Mouse (Mus musculus): ENCODE data around the gene Sh3yl1. TPM values are rescaled to one million over a fixed set of nuclear protein-coding genes. Genes with fewer than 3 reads are reported as not detected.

The Sh3yl1 gene
- polyA plus RNA-seq (2014; fragmentation: Nextera tagmentation; extraction: Ambion mirVana): 21.5 and 21.8 TPM in 2 replicates

DNA sequence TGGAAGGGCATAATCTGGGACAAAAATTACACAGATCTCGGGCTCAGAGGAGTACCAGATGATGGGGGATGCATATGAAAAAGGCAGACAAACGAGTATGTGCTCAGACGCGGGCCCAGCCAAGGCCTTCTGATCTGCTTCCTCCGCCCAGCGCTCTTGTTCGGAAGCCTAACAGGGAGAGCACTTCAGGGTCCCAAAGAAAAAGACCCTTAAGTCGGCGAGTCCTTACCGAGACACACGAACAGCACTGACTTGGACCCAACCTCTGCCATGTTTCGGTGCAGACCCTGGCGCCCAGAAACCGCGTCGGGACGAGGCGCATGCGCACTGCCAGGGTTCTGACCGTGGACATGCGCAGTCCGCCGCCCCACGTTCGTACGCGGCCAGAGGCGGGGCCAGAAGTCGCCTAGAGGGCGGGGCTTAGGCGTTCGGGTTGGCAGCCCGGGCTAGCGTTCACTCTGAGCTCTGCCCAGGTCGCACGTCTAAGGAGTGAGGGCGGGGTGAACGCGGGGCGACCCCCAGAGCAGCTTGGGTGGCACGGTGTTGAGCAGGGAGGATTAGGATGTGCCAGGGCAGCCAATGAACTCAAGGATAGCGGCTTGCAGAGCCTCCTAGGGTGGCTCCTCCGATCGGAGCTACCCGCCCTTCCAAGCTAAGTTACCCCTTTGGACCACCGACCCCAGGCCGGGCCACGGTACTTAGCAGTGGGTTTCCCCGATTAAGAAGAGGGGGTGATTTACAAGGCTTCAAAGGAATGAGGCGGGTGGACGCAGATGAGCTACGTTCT, at the start of gene Sh3yl1, which contains the start of gene Acp1:
TSS of gene Sh3yl1 (plus strand) at position 408 of the 787 bp plus-strand sequence.
TSS of gene Acp1 (minus strand) at position 329 of the 787 bp plus-strand sequence.
- Histone ChIP-seq H3K9me3 (ENCODE audit: control insufficient read depth, low read length) (no peaks in the 10 kb centered on the region), H3K9ac (ENCODE audit: low read length) (peak within 1 kb of the TSS; percentile 86), H3K27me3 (ENCODE audit: control insufficient read depth, insufficient read depth, low read length) (no peaks in the 10 kb centered on the region), H3K4me3 (ENCODE audit: low read depth, low read length) (peak within 1 kb of the TSS; percentile 49), H3K4me2 (peak within 1 kb of the TSS; percentile 75), H3K36me3 (ENCODE audit: control insufficient read depth, insufficient read depth, low read length) (no peaks in the 10 kb centered on the region), H3K4me1 (ENCODE audit: control insufficient read depth, insufficient read depth, low read length) (peaks cover 6% of the 10 kb centered on the region; the same call in 1 of the 2 replicates), H3K27ac (ENCODE audit: low read depth, low read length) (no peak within 1 kb of the TSS)
- WGBS: under 1% methylated on average over 47 of the region's 52 CpGs
- ATAC-seq (ENCODE audit: low FRiP score) (peak; percentile 98), DNase-seq (ENCODE audit: low spot score, missing footprints) (peak; percentile 100)

DNA sequence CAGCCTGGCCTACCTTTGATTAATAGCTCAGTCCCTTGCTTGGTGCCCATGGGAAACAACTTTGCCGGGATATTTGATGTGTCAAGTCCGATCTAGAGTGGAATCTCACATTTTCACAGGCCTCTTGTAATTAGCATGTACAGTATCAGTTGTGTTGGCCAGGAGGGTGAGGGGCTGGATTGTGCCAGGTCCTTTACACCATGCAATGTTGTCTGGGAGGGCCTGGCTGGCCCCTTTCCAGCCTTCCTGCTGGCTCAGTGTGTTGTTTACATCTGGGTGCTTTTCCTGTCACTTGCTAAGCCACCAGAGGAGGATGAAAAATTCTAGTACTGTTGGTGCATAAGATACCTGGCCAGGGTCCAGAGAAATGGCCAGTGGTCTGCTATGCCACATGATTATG, 47.1 kb upstream of the Sh3yl1 start:
- no peak for ATAC-seq (ENCODE audit: low FRiP score)

DNA sequence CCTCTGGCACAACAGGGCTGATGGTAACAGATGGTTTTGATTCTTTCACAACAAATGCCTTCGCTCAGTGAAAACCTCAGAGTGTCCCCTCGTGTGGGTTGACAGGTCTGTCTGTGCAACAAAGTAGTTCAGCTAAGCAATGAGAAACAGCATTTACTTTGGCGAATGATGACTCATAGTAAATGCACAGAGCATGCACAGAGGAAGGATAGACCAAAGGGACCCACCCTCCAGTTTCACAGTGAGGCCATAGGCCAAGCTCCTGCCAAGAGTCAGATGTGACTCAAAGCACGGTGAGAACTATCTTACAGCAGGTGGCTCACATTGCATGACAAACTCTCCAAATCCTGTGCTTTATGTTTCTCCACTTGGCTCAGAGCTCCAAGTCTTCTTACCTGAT, 45.7 kb upstream of the Sh3yl1 start:
- Histone ChIP-seq H3K27me3 (ENCODE audit: control insufficient read depth, insufficient read depth, low read length) (no peaks in the 10 kb centered on the region), H3K4me2 (no peak overlapping the region), H3K36me3 (ENCODE audit: control insufficient read depth, insufficient read depth, low read length) (no peaks in the 10 kb centered on the region), H3K4me1 (ENCODE audit: control insufficient read depth, insufficient read depth, low read length) (no peaks in the 10 kb centered on the region), H3K27ac (ENCODE audit: low read depth, low read length) (no peak overlapping the region), H3K9me3 (ENCODE audit: control insufficient read depth, low read length) (no peaks in the 10 kb centered on the region), H3K4me3 (ENCODE audit: low read depth, low read length) (no peak overlapping the region), H3K9ac (ENCODE audit: low read length) (no peak overlapping the region)
- ATAC-seq (ENCODE audit: low FRiP score) (no peak), DNase-seq (ENCODE audit: low spot score, missing footprints) (no peak)
- WGBS: 79% methylated on average over 4 of the region's 4 CpGs

More for the DNA sequence above, 47.1 kb upstream of the Sh3yl1 start:
- H3K4me3 ChIP-seq (ENCODE audit: low read depth, low read length): no peak overlapping the region
- H3K9ac ChIP-seq (ENCODE audit: low read length): no peak overlapping the region
- H3K36me3 ChIP-seq (ENCODE audit: control insufficient read depth, insufficient read depth, low read length): no peaks in the 10 kb centered on the region
- 88% methylated on average over 2 of the region's 2 CpGs for WGBS
- H3K4me2 ChIP-seq: no peak overlapping the region
- no peaks in the 10 kb centered on the region for H3K9me3 ChIP-seq (ENCODE audit: control insufficient read depth, low read length)
- no peak for DNase-seq (ENCODE audit: low spot score, missing footprints)
- H3K27ac ChIP-seq (ENCODE audit: low read depth, low read length): no peak overlapping the region
- no peaks in the 10 kb centered on the region for H3K4me1 ChIP-seq (ENCODE audit: control insufficient read depth, insufficient read depth, low read length)
- H3K27me3 ChIP-seq (ENCODE audit: control insufficient read depth, insufficient read depth, low read length): no peaks in the 10 kb centered on the region

DNA sequence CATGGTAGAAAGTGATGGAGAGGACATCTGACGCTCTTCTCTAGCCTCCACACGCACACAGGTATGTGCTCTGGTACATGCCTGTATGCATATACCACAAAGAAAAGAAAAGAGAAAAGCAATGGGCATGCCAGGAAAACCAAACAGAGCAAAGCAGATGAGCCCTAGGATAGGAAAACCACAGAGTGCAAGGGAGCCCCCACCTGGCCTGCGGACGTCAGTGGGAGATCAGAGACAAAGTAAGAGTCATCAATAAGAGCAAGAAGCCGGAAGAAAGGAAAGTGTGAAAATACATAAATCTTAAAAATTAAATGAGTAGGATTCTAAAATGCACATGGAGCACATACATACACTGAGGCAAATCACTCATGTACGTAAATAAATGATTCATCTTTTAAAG, 32.0 kb upstream of the Sh3yl1 start:
- Histone ChIP-seq H3K9me3 (ENCODE audit: control insufficient read depth, low read length) (no peaks in the 10 kb centered on the region), H3K4me2 (no peak overlapping the region), H3K27me3 (ENCODE audit: control insufficient read depth, insufficient read depth, low read length) (peaks cover 21% of the 10 kb centered on the region), H3K4me1 (ENCODE audit: control insufficient read depth, insufficient read depth, low read length) (peaks cover under 1% of the 10 kb centered on the region; the same call in 1 of the 2 replicates), H3K27ac (ENCODE audit: low read depth, low read length) (no peak overlapping the region), H3K36me3 (ENCODE audit: control insufficient read depth, insufficient read depth, low read length) (no peaks in the 10 kb centered on the region), H3K9ac (ENCODE audit: low read length) (no peak overlapping the region), H3K4me3 (ENCODE audit: low read depth, low read length) (no peak overlapping the region)
- WGBS: 72% methylated on average over 6 of the region's 6 CpGs
- ATAC-seq (ENCODE audit: low FRiP score) (no peak), DNase-seq (ENCODE audit: low spot score, missing footprints) (no peak)

DNA sequence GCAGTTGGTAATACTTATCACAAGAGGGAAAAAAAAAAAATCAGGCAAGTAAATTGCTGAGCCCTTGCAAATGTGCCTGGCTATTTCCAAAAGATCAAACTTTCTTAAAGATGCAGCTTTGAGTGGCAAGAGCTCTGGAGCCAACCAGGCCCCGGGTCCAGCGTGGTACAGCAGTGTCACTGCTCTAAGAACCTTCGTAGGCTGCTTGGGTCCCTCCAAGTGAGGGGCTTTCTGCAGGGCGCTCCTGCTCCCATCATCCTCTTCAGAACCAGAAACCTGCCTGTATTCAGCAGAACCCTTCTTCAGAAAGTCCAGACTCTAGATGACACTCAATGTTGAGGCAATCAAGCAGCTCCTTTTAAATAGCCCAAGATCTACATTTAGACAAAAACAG, 27.9 kb upstream of the Sh3yl1 start:
- WGBS: 19% methylated on average over 4 of the region's 4 CpGs
- ATAC-seq (ENCODE audit: low FRiP score) (peak; percentile 10; the same call in 1 of the 2 replicates), DNase-seq (ENCODE audit: low spot score, missing footprints) (peak; percentile 89)
- H3K9ac ChIP-seq (ENCODE audit: low read length): no peak overlapping the region
- H3K4me1 ChIP-seq (ENCODE audit: control insufficient read depth, insufficient read depth, low read length): peaks cover 8% of the 10 kb centered on the region; the same call in 1 of the 2 replicates
- H3K4me3 ChIP-seq (ENCODE audit: low read depth, low read length): peak overlapping the region; percentile 48
- peak overlapping the region; percentile 99 for H3K4me2 ChIP-seq
- no peak overlapping the region for H3K27ac ChIP-seq (ENCODE audit: low read depth, low read length)
- H3K36me3 ChIP-seq (ENCODE audit: control insufficient read depth, insufficient read depth, low read length): no peaks in the 10 kb centered on the region
- peaks cover 31% of the 10 kb centered on the region for H3K27me3 ChIP-seq (ENCODE audit: control insufficient read depth, insufficient read depth, low read length)
- no peaks in the 10 kb centered on the region for H3K9me3 ChIP-seq (ENCODE audit: control insufficient read depth, low read length)

DNA sequence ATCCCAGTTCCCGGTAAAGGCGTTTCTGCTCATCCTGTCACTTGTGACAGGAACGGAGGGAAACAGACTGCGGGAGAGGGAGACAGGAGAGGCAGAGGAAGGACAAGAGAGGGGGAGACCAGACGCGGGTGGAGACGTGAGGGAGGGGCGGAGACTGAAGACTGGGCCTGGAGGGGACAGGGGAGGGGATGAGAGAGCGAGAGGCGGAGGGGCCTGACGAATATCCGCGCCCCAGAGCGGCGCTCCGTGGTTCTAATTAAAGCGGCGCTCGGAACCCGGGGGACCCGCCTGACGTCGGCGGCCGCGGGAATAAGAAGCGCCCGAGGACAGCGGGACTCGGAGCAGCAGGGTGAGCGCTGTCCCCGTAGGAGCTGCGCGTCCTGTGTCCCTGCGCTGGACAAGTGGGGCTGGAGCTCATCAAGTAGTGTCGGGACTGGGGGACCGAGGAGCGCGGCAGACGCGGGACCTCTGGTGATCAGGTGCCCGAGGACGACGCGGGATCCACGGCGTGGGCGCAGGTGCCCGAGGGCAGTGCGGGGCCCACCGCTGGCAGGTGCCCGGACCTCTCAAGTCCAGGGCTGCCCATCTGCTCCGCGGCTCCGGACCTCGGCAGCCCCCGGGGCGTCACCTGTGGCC, 27.4 kb upstream of the Sh3yl1 start, which contains the start of gene Alkal2:
TSS of gene Alkal2 (plus strand) at position 337 of the 636 bp plus-strand sequence.
- Histone ChIP-seq H3K27me3 (ENCODE audit: control insufficient read depth, insufficient read depth, low read length) (peaks cover 31% of the 10 kb centered on the region), H3K4me3 (ENCODE audit: low read depth, low read length) (peak within 1 kb of the TSS; percentile 48), H3K4me2 (peak within 1 kb of the TSS; percentile 99), H3K4me1 (ENCODE audit: control insufficient read depth, insufficient read depth, low read length) (peaks cover 8% of the 10 kb centered on the region; the same call in 1 of the 2 replicates), H3K9ac (ENCODE audit: low read length) (peak within 1 kb of the TSS; percentile 34), H3K36me3 (ENCODE audit: control insufficient read depth, insufficient read depth, low read length) (no peaks in the 10 kb centered on the region), H3K27ac (ENCODE audit: low read depth, low read length) (no peak within 1 kb of the TSS), H3K9me3 (ENCODE audit: control insufficient read depth, low read length) (no peaks in the 10 kb centered on the region)
- DNase-seq (ENCODE audit: low spot score, missing footprints): peak; percentile 93
- peak; percentile 77 for ATAC-seq (ENCODE audit: low FRiP score)
- WGBS: under 1% methylated on average over 55 of the region's 58 CpGs

DNA sequence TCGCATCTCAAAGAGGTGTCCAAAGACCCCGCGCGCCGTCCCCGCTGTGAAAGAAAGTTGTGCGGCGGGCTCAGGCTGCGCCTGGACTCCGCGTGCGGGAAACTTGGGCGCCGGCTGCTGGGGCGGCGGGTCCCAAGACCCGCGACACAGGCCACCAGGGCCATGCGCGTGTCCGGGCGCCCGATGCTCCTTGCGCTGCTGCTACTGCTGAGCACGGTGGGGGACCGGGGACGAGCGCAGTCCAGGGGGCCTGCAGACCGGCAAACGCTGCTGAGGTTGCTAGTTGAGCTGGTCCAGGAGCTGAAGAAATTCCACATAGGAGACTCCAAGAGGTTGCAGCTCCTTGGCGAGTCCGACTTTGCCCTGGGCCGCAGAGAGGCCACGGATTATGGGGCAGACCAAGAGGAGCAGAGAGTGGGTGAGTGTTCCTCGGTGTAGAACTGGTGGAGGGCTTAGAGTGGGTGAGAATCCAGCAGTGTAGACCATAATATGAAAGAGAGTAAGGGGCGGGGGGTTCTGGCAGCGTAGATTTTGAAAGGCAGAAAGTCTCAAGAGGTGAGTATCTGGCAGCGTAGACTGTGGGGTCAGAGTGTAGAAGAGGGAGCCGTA, 26.7 kb upstream of the Sh3yl1 start:
- ATAC-seq (ENCODE audit: low FRiP score) (peak; percentile 59), DNase-seq (ENCODE audit: low spot score, missing footprints) (peak; percentile 91)
- Histone ChIP-seq H3K9ac (ENCODE audit: low read length) (peak overlapping the region; percentile 34), H3K4me2 (peak overlapping the region; percentile 99), H3K4me3 (ENCODE audit: low read depth, low read length) (peak overlapping the region; percentile 48), H3K9me3 (ENCODE audit: control insufficient read depth, low read length) (no peaks in the 10 kb centered on the region), H3K36me3 (ENCODE audit: control insufficient read depth, insufficient read depth, low read length) (no peaks in the 10 kb centered on the region), H3K4me1 (ENCODE audit: control insufficient read depth, insufficient read depth, low read length) (peaks cover 8% of the 10 kb centered on the region; the same call in 1 of the 2 replicates), H3K27me3 (ENCODE audit: control insufficient read depth, insufficient read depth, low read length) (peaks cover 31% of the 10 kb centered on the region), H3K27ac (ENCODE audit: low read depth, low read length) (no peak overlapping the region)
- WGBS: 8% methylated on average over 39 of the region's 39 CpGs

DNA sequence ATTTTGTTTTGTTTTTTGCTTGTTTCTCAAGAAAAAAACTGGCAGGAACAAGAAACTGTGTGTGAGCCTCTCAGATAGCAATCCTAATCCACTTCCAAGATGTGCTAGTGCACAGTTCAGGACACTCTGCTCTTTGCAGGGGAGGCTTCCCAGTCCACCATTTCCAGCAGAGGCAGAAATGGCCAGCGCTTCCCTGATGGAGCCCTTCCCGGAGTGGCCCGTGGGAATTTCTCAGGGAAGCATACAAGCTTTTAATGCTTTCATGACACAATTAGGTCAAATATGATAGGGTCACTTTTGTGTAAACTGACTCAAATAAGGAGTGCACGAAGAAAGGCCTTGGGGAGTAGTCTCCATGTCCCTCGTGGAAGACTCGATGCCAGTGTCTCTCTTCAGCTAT, 25.6 kb upstream of the Sh3yl1 start:
- no peaks in the 10 kb centered on the region for H3K36me3 ChIP-seq (ENCODE audit: control insufficient read depth, insufficient read depth, low read length)
- 78% methylated on average over 6 of the region's 6 CpGs for WGBS
- H3K9ac ChIP-seq (ENCODE audit: low read length): no peak overlapping the region
- no peak overlapping the region for H3K4me2 ChIP-seq
- no peak overlapping the region for H3K4me3 ChIP-seq (ENCODE audit: low read depth, low read length)
- peaks cover 8% of the 10 kb centered on the region; the same call in 1 of the 2 replicates for H3K4me1 ChIP-seq (ENCODE audit: control insufficient read depth, insufficient read depth, low read length)
- DNase-seq (ENCODE audit: low spot score, missing footprints) (peak; percentile 35), ATAC-seq (ENCODE audit: low FRiP score) (no peak)
- H3K27ac ChIP-seq (ENCODE audit: low read depth, low read length): no peak overlapping the region
- H3K9me3 ChIP-seq (ENCODE audit: control insufficient read depth, low read length): no peaks in the 10 kb centered on the region
- H3K27me3 ChIP-seq (ENCODE audit: control insufficient read depth, insufficient read depth, low read length): peaks cover 31% of the 10 kb centered on the region

Data from midbrain, embryonic 11.5 days (tissue).